In genomic region chr11:103402198-103402597, GRCm38 (mm10) we compare ENCODE assay signal across 8 mouse cellular contexts. TPM values are rescaled to one million over a fixed set of nuclear protein-coding genes. Genes with fewer than 3 reads are reported as not detected.
DNase-seq lines count a peak whose midpoint lies in the region.

No protein-coding gene starts in this region.

- no peaks in the 10 kb centered on the region for H3K4me1 ChIP-seq in heart, embryonic 10.5 days

- peak; percentile 55 to 59 for DNase-seq in heart, adult 18-20 months
- no peak for DNase-seq in heart, embryonic 10.5 days (ENCODE audit: low spot score)
- DNase-seq in urinary bladder, postnatal 36 days (ENCODE audit: low spot score in 2 of 2) = peak; percentile 50 to 59
- no peak for DNase-seq in urinary bladder, adult 18-20 months (ENCODE audit: low spot score in 2 of 2)
- DNase-seq in embryo, embryonic 10 days (ENCODE audit: low spot score) = peak; percentile 57
- DNase-seq in kidney, postnatal 4 days = peak; percentile 78 to 83
- peak; percentile 17 for DNase-seq in retina, postnatal 7 days (ENCODE audit: low read depth, low spot score)
- peak; percentile 54 for DNase-seq in yolk sac, embryonic 10.5 days (ENCODE audit: low spot score)

- H3K27me3 ChIP-seq in heart, embryonic 10.5 days (ENCODE audit: insufficient read depth, poor library complexity, severe bottlenecking) = no peaks in the 10 kb centered on the region

- H3K27ac ChIP-seq in heart, embryonic 10.5 days = no peak overlapping the region

- 45% methylated on average over 2 of the region's 2 CpGs for WGBS in heart, embryonic 10.5 days

- no peak overlapping the region for H3K4me3 ChIP-seq in heart, embryonic 10.5 days

- peaks cover 18% of the 10 kb centered on the region for H3K36me3 ChIP-seq in heart, embryonic 10.5 days

- no peaks in the 10 kb centered on the region for H3K9me3 ChIP-seq in heart, embryonic 10.5 days

RNA-seq across cellular contexts. Expression of gene Plekhm1, which starts 10.3 kb away (rescaled TPM):
- 10 to 100 TPM; 10.8 to 12.8 TPM for total RNA-seq in heart, adult 18-20 months (2021)
- polyA plus RNA-seq in heart, embryonic 10.5 days (2016; fragmentation: Nextera tagmentation; extraction: Ambion mirVana) = 6.7 and 6.9 TPM in 2 replicates

RNA-seq across cellular contexts. Expression of gene Arhgap27, which starts 38.7 kb away (rescaled TPM):
- total RNA-seq in heart, adult 18-20 months (2021) = 10 to 100 TPM; 15.3 to 20.3 TPM
- 5.7 and 6.0 TPM in 2 replicates for polyA plus RNA-seq in heart, embryonic 10.5 days (2016; fragmentation: Nextera tagmentation; extraction: Ambion mirVana)

Comparison
In these comparisons a context has a peak if more than half of its experiments do, and no peak if none do; other contexts are left out.
1. DNase-seq: peak in heart, adult 18-20 months (2 of 2), urinary bladder, postnatal 36 days (2 of 2), embryo, embryonic 10 days (single experiment), kidney, postnatal 4 days (2 of 2), retina, postnatal 7 days (single experiment) and yolk sac, embryonic 10.5 days (single experiment); none in heart, embryonic 10.5 days (single experiment) and urinary bladder, adult 18-20 months (0 of 2).